Mouse (Mus musculus): ENCODE measurements around the gene Mlxipl. TPM values are rescaled to one million over a fixed set of nuclear protein-coding genes. Genes with fewer than 3 reads are reported as not detected.

Mlxipl gene
- total and polyA plus RNA-seq, 3 experiments: 0.22 TPM; not detected in 2

DNA sequence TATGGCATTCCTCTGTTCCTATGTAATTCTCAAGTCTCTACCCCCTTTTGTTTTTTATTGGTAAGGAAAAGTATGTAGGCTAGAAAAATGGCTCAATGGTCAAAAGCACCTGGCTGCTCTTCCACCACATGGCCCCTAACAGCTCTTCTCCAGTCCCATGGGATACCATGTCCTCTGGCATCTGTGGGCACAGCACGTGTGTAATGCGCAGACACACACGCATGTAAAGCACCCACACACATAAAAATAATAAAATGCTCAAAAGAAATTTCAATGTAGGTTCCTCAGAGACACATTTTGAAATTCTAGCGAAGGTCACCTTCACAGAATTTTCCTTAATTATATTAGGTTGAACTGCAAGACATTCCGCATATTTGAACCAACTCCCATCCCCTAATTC, 79.8 kb downstream of the Mlxipl start:
- peaks cover 50% of the 10 kb centered on the region for H3K36me3 ChIP-seq (replicated peaks)
- ATAC-seq (ENCODE audit: extremely low read depth, insufficient number of reproducible peaks, low FRiP score, poor library complexity, severe bottlenecking) (no peak), DNase-seq (ENCODE audit: low spot score) (no peak)
- no peaks in the 10 kb centered on the region for H3K27me3 ChIP-seq (ENCODE audit: insufficient read depth, low read length)
- TF ChIP-seq GATA1 (IDR thresholded peaks at IDR 0.05; ENCODE audit: borderline replicate concordance, low read length) (no peak), TAL1 (conservative IDR thresholded peaks at IDR 0.05; ENCODE audit: low read depth, low read length) (no peak), GATA2 (IDR thresholded peaks at IDR 0.05; ENCODE audit: borderline replicate concordance, low read depth, low read length) (no peak), POLR2AphosphoS5 (IDR thresholded peaks at IDR 0.05; ENCODE audit: insufficient replicate concordance, low read depth, low read length) (no peak), CTCF (IDR thresholded peaks at IDR 0.05; ENCODE audit: low read depth, low read length) (no peak)
- H3K4me1 ChIP-seq (ENCODE audit: insufficient read depth, low read depth, low read length): peaks cover 34% of the 10 kb centered on the region
- no peaks in the 10 kb centered on the region for H3K9me3 ChIP-seq (replicated peaks)
- peak overlapping the region; percentile 80 for H3K4me3 ChIP-seq (ENCODE audit: low read depth, low read length)

DNA sequence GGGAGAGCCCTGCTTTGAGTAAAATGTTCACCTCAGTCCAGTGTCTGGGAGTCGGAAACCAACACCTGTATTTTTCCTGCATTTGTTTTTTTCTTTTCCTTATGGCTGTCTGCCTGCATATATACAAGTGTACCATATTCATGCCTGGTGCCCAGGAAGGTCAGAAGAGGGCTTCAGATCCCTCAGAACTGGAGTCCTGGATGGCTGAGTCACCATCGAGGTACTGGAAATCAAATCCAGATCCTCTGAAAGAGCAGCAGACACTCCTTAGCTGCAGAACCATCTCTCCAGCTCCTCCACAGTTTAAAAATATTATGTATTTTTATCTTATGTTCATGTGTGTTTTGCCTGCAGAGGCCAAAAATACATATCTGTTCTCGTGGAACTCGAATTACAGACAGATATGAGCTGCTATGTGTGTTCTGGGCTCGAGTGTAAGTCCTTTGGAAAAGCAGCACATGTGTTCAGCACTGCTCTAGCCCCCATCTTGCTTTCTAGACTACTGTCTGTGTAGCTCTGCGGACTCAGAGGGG, 82.1 kb downstream of the Mlxipl start:
- ATAC-seq (ENCODE audit: extremely low read depth, insufficient number of reproducible peaks, low FRiP score, poor library complexity, severe bottlenecking): no peak
- peaks cover 68% of the 10 kb centered on the region for H3K36me3 ChIP-seq (replicated peaks)
- H3K27me3 ChIP-seq (ENCODE audit: insufficient read depth, low read length): no peaks in the 10 kb centered on the region
- H3K4me1 ChIP-seq (ENCODE audit: insufficient read depth, low read depth, low read length): peaks cover 31% of the 10 kb centered on the region
- no peak for DNase-seq (ENCODE audit: low spot score)
- TF ChIP-seq CTCF (IDR thresholded peaks at IDR 0.05; ENCODE audit: low read depth, low read length): no peak
- TF ChIP-seq POLR2AphosphoS5 (IDR thresholded peaks at IDR 0.05; ENCODE audit: insufficient replicate concordance, low read depth, low read length): no peak
- TF ChIP-seq GATA1 (IDR thresholded peaks at IDR 0.05; ENCODE audit: borderline replicate concordance, low read length): no peak
- no peak overlapping the region for H3K4me3 ChIP-seq (ENCODE audit: low read depth, low read length)
- no peaks in the 10 kb centered on the region for H3K9me3 ChIP-seq (replicated peaks)

DNA sequence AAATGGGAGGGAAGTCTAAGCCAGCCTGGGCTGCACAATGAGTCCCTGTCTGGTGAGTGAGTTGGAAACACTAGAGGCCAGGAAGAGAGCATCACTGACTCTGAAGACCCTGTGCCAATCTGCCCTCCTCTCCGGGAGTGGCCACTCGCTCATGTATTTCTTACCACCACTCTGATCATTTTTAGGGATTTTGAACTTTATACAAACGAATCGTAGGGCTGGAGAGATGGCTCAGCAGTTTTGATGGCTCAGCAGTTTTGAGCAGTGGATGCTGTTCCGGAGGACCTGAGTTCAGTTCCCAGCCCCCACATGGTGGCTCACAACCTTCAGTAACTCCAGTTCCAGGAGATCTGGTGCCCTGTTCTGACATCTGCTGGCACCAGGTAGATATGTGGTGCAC, 83.3 kb downstream of the Mlxipl start:
- no peak for ATAC-seq (ENCODE audit: extremely low read depth, insufficient number of reproducible peaks, low FRiP score, poor library complexity, severe bottlenecking)
- DNase-seq (ENCODE audit: low spot score): no peak
- TF ChIP-seq GATA2 (IDR thresholded peaks at IDR 0.05; ENCODE audit: borderline replicate concordance, low read depth, low read length) (no peak), TAL1 (conservative IDR thresholded peaks at IDR 0.05; ENCODE audit: low read depth, low read length) (no peak), CTCF (IDR thresholded peaks at IDR 0.05; ENCODE audit: low read depth, low read length) (no peak), POLR2AphosphoS5 (IDR thresholded peaks at IDR 0.05; ENCODE audit: insufficient replicate concordance, low read depth, low read length) (no peak), GATA1 (IDR thresholded peaks at IDR 0.05; ENCODE audit: borderline replicate concordance, low read length) (no peak)
- no peak overlapping the region for H3K4me3 ChIP-seq (ENCODE audit: low read depth, low read length)
- no peaks in the 10 kb centered on the region for H3K9me3 ChIP-seq (replicated peaks)
- peaks cover 80% of the 10 kb centered on the region for H3K36me3 ChIP-seq (replicated peaks)
- H3K4me1 ChIP-seq (ENCODE audit: insufficient read depth, low read depth, low read length): peaks cover 28% of the 10 kb centered on the region
- H3K27me3 ChIP-seq (ENCODE audit: insufficient read depth, low read length): no peaks in the 10 kb centered on the region

DNA sequence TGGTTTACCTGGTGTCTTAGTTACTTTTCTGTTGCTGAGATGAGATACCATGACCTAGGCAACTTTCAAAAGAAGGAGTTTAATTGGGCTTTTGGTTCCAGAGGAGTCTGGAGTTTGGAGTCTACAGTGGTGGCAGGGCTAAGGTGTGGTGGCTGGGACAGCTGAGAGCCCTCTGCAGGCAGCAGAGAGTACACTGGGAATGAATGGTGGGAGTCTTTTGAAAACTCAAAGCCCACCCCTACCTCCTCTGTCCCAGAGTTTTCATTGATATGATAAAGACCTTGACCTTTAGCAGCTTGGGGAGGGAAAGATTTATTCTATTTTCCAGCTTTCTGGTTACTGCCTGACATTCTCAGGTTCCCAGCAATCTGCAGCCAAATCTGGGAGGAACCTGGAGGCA, 85.4 kb downstream of the Mlxipl start:
- no peaks in the 10 kb centered on the region for H3K27me3 ChIP-seq (ENCODE audit: insufficient read depth, low read length)
- ATAC-seq (ENCODE audit: extremely low read depth, insufficient number of reproducible peaks, low FRiP score, poor library complexity, severe bottlenecking): no peak
- no peak for DNase-seq (ENCODE audit: low spot score)
- peaks cover 96% of the 10 kb centered on the region for H3K36me3 ChIP-seq (replicated peaks)
- H3K4me3 ChIP-seq (ENCODE audit: low read depth, low read length): no peak overlapping the region
- peaks cover 22% of the 10 kb centered on the region for H3K4me1 ChIP-seq (ENCODE audit: insufficient read depth, low read depth, low read length)
- no peaks in the 10 kb centered on the region for H3K9me3 ChIP-seq (replicated peaks)
- TF ChIP-seq TAL1 (conservative IDR thresholded peaks at IDR 0.05; ENCODE audit: low read depth, low read length): no peak
- TF ChIP-seq GATA2 (IDR thresholded peaks at IDR 0.05; ENCODE audit: borderline replicate concordance, low read depth, low read length): no peak

DNA sequence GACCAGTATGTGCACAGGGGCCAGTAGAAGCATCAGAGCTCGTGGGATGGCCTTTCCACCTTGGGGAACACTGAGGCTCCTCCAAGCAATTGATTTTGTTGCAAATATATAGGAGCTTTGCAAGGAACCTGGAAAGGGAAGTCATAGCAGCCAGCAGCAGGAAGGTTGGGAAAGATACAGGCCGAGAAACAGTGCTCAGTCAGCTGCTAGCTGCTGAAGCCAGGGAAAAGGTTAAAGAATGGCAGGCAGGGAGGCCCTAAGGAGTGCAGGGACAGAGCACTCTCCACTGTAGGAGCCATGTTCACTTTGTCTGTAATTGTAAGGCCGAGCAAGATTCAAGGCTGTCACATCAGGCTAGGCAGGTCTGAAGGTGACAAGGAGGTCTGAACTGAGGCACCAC, 88.8 kb downstream of the Mlxipl start:
- no peaks in the 10 kb centered on the region for H3K9me3 ChIP-seq (replicated peaks)
- peaks cover 97% of the 10 kb centered on the region for H3K36me3 ChIP-seq (replicated peaks)
- no peak overlapping the region for H3K4me3 ChIP-seq (ENCODE audit: low read depth, low read length)
- ATAC-seq (ENCODE audit: extremely low read depth, insufficient number of reproducible peaks, low FRiP score, poor library complexity, severe bottlenecking) (no peak), DNase-seq (ENCODE audit: low spot score) (no peak)
- H3K27me3 ChIP-seq (ENCODE audit: insufficient read depth, low read length): no peaks in the 10 kb centered on the region
- peaks cover 7% of the 10 kb centered on the region for H3K4me1 ChIP-seq (ENCODE audit: insufficient read depth, low read depth, low read length)
- no peak for TF ChIP-seq GATA2 (IDR thresholded peaks at IDR 0.05; ENCODE audit: borderline replicate concordance, low read depth, low read length)
- TF ChIP-seq CTCF (IDR thresholded peaks at IDR 0.05; ENCODE audit: low read depth, low read length): no peak
- no peak for TF ChIP-seq POLR2AphosphoS5 (IDR thresholded peaks at IDR 0.05; ENCODE audit: insufficient replicate concordance, low read depth, low read length)
- TF ChIP-seq TAL1 (conservative IDR thresholded peaks at IDR 0.05; ENCODE audit: low read depth, low read length): no peak
- TF ChIP-seq GATA1 (IDR thresholded peaks at IDR 0.05; ENCODE audit: borderline replicate concordance, low read length): no peak

DNA sequence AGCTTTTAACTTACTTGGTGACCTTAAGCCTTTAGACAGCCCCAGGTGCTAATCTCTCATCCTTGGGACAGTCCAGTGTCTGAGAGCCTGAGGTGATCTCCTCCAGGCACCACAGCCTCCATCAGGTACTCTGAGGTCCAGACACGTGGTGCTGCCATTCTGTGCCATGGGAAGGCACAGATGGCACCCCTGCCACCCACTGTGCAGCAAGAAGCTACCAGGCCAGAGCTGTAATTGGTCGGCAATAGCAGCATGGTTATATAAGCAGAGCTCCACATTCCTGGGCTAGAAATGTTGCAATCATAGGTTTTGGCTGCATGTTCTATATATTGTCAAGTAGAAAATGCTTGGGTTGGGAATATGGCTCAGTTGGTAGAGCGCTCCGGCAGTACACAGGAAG, 89.3 kb downstream of the Mlxipl start:
- peaks cover 93% of the 10 kb centered on the region for H3K36me3 ChIP-seq (replicated peaks)

More for the DNA sequence above, 89.3 kb downstream of the Mlxipl start:
- H3K27me3 ChIP-seq (ENCODE audit: insufficient read depth, low read length): no peaks in the 10 kb centered on the region
- H3K4me1 ChIP-seq (ENCODE audit: insufficient read depth, low read depth, low read length): peaks cover 8% of the 10 kb centered on the region
- DNase-seq (ENCODE audit: low spot score) (no peak), ATAC-seq (ENCODE audit: extremely low read depth, insufficient number of reproducible peaks, low FRiP score, poor library complexity, severe bottlenecking) (no peak)
- H3K4me3 ChIP-seq (ENCODE audit: low read depth, low read length): no peak overlapping the region
- H3K9me3 ChIP-seq (replicated peaks): no peaks in the 10 kb centered on the region
- TF ChIP-seq TAL1 (conservative IDR thresholded peaks at IDR 0.05; ENCODE audit: low read depth, low read length): no peak
- no peak for TF ChIP-seq CTCF (IDR thresholded peaks at IDR 0.05; ENCODE audit: low read depth, low read length)
- TF ChIP-seq GATA1 (IDR thresholded peaks at IDR 0.05; ENCODE audit: borderline replicate concordance, low read length): no peak
- TF ChIP-seq POLR2AphosphoS5 (IDR thresholded peaks at IDR 0.05; ENCODE audit: insufficient replicate concordance, low read depth, low read length): no peak
- no peak for TF ChIP-seq GATA2 (IDR thresholded peaks at IDR 0.05; ENCODE audit: borderline replicate concordance, low read depth, low read length)
